Mouse (Mus musculus) NIH3T3 (cell line): Measurements from ENCODE around the gene Mast3.
A peak's percentile ranks its signal among the peaks of the same experiment; 100 is the strongest.

ENCODE experiments used
- DNase-seq: peaks from one replicate; pipeline ENCODE4 v3.0.0-alpha.2; 2012; ENCODE audit warnings: low read depth

Mast3 gene

GRCm38 (mm10) chr8:70776496-70777444 is 28.1 kb downstream of the Mast3 start, which contains the start of gene Pik3r2:
Gene Pik3r2 (minus strand): TSS chr8:70776713.
- DNase-seq, result peak; percentile 99

- DNase-seq, result peak; percentile 27
Measured at GRCm38 (mm10) chr8:70775851-70776495, 28.9 kb downstream of the Mast3 start.

- no peak for DNase-seq
Measured at GRCm38 (mm10) chr8:70775227-70775626, 29.6 kb downstream of the Mast3 start.

GRCm38 (mm10) chr8:70774740-70775139 is 30.1 kb downstream of the Mast3 start:
- DNase-seq, result no peak

GRCm38 (mm10) chr8:70773833-70774232 is 31.0 kb downstream of the Mast3 start:
- peak; percentile 95 for DNase-seq

- peak; percentile 39 for DNase-seq
Measured at GRCm38 (mm10) chr8:70773410-70773809, 31.4 kb downstream of the Mast3 start.

- peak; percentile 78 for DNase-seq
Measured at GRCm38 (mm10) chr8:70772890-70773289, 32.0 kb downstream of the Mast3 start.

- no peak for DNase-seq
Measured at GRCm38 (mm10) chr8:70772075-70772474, 32.8 kb downstream of the Mast3 start.

GRCm38 (mm10) chr8:70771217-70771616 is 33.6 kb downstream of the Mast3 start:
- DNase-seq, result no peak

GRCm38 (mm10) chr8:70770748-70771147 is 34.1 kb downstream of the Mast3 start:
- DNase-seq, result no peak

GRCm38 (mm10) chr8:70769858-70770257 is 35.0 kb downstream of the Mast3 start:
- DNase-seq, result no peak

GRCm38 (mm10) chr8:70769359-70769758 is 35.5 kb downstream of the Mast3 start:
- peak; percentile 98 for DNase-seq

- no peak for DNase-seq
Measured at GRCm38 (mm10) chr8:70768956-70769355, 35.9 kb downstream of the Mast3 start.

GRCm38 (mm10) chr8:70768231-70768776 is 36.5 kb downstream of the Mast3 start:
- DNase-seq, result no peak

- no peak for DNase-seq
Measured at GRCm38 (mm10) chr8:70767503-70767902, 37.4 kb downstream of the Mast3 start.

GRCm38 (mm10) chr8:70766571-70767440 is 38.0 kb downstream of the Mast3 start:
- peak; percentile 88 for DNase-seq

- peak; percentile 55 for DNase-seq
Measured at GRCm38 (mm10) chr8:70765838-70766570, 38.9 kb downstream of the Mast3 start.

- DNase-seq, result no peak
Measured at GRCm38 (mm10) chr8:70765329-70765728, 39.5 kb downstream of the Mast3 start.

- no peak for DNase-seq
Measured at GRCm38 (mm10) chr8:70764676-70765075, 40.2 kb downstream of the Mast3 start.

- no peak for DNase-seq
Measured at GRCm38 (mm10) chr8:70764026-70764425, 40.8 kb downstream of the Mast3 start.

GRCm38 (mm10) chr8:70763354-70763753 is 41.5 kb downstream of the Mast3 start:
- DNase-seq, result peak; percentile 78
